ENCODE assay signal across 10 mouse cellular contexts in genomic region chr10:94575958-94576357, GRCm38 (mm10).
DNase-seq lines count a peak whose midpoint lies in the region; ATAC-seq and TF ChIP-seq lines count a peak whose summit lies in the region.
"Had no signal": no experiment of that assay in that cellular context is flagged by ENCODE, and none has a peak within 500 bp of the region (broad histone marks: within the 10 kb centered on the region; RNA-seq: fewer than 3 reads in every experiment).

No protein-coding gene starts in this region.

- no peak overlapping the region for H3K4me3 ChIP-seq in heart, postnatal 0 days (ENCODE audit: low read depth, low read length)
- H3K4me3 ChIP-seq: embryonic facial prominence, embryonic 13.5 days had no signal

- no peak overlapping the region for H3K9ac ChIP-seq in heart, postnatal 0 days (replicated peaks; ENCODE audit: low read depth, low read length)
- H3K9ac ChIP-seq: embryonic facial prominence, embryonic 13.5 days had no signal

- peaks cover 16% of the 10 kb centered on the region; the same call in 1 of the 2 replicates for H3K4me1 ChIP-seq in heart, postnatal 0 days (ENCODE audit: control insufficient read depth, insufficient read depth)

- ATAC-seq in heart, postnatal 0 days (ENCODE audit: insufficient read depth, low read depth), result peak; percentile 52

- TF ChIP-seq CTCF in heart, postnatal 0 days (IDR thresholded peaks at IDR 0.05; ENCODE audit: low read depth), result no peak; the same call in 1 of the 2 replicates

- no peak for TF ChIP-seq EP300 in heart, postnatal 0 days (IDR thresholded peaks at IDR 0.05; ENCODE audit: low read depth)

- H3K4me2 ChIP-seq in heart, postnatal 0 days (ENCODE audit: low read depth, low read length), result 0 out of 2 replicates have a peak overlapping the region, but pooled peaks have one; percentile 20
- H3K4me2 ChIP-seq: embryonic facial prominence, embryonic 13.5 days had no signal

- no peaks in the 10 kb centered on the region for H3K27me3 ChIP-seq in heart, postnatal 0 days (ENCODE audit: control insufficient read depth, insufficient read depth, low read length)
- H3K27me3 ChIP-seq: embryonic facial prominence, embryonic 13.5 days had no signal

- DNase-seq in gastrocnemius, adult 18-20 months (ENCODE audit: low spot score), result peak; percentile 83
- no peak for DNase-seq in gastrocnemius, postnatal 10 days
- peak; percentile 28 to 44 for DNase-seq in adrenal gland, postnatal 36 days
- DNase-seq in heart, postnatal 0 days (ENCODE audit: low spot score), result peak; percentile 77
- peak; percentile 87 for DNase-seq in lung, postnatal 25 days (ENCODE audit: low spot score)
- no peak for DNase-seq in thymus, postnatal 4 days
- no peak for DNase-seq in spleen, adult 18-20 months
- DNase-seq in embryo, embryonic 9.5 days (ENCODE audit: extremely low spot score), result no peak
- DNase-seq: midbrain, embryonic 14.5 days had no signal

- H3K27ac ChIP-seq in heart, postnatal 0 days (ENCODE audit: low read depth), result peak overlapping the region; percentile 76
- H3K27ac ChIP-seq: embryonic facial prominence, embryonic 13.5 days had no signal

- peaks cover 9% of the 10 kb centered on the region; the same call in 1 of the 2 replicates for H3K36me3 ChIP-seq in heart, postnatal 0 days (replicated peaks; ENCODE audit: control insufficient read depth, insufficient read depth, low read length)
- H3K36me3 ChIP-seq: embryonic facial prominence, embryonic 13.5 days had no signal

- H3K9me3 ChIP-seq in heart, postnatal 0 days (replicated peaks; ENCODE audit: control insufficient read depth, low read length), result no peaks in the 10 kb centered on the region
- H3K9me3 ChIP-seq: embryonic facial prominence, embryonic 13.5 days had no signal

- WGBS in heart, postnatal 0 days, result 18% methylated on average over 8 of the region's 8 CpGs

Comparison
In these comparisons a context has a peak if more than half of its experiments do, and no peak if none do; other contexts are left out.
1. DNase-seq: peak in gastrocnemius, adult 18-20 months (single experiment), adrenal gland, postnatal 36 days (2 of 2), heart, postnatal 0 days (single experiment) and lung, postnatal 25 days (single experiment); none in gastrocnemius, postnatal 10 days (single experiment), thymus, postnatal 4 days (single experiment), spleen, adult 18-20 months (0 of 2) and embryo, embryonic 9.5 days (single experiment).